9 mouse cellular contexts compared by ENCODE assay signal in genomic region chr2:70629921-70630320, GRCm38 (mm10). TPM values are rescaled to one million over a fixed set of nuclear protein-coding genes. Genes with fewer than 3 reads are reported as not detected.
A peak's percentile ranks its signal among the peaks of the same experiment; 100 is the strongest.
DNase-seq lines count a peak whose midpoint lies in the region; ATAC-seq and TF ChIP-seq lines count a peak whose summit lies in the region.
"Had no signal": no experiment of that assay in that cellular context is flagged by ENCODE, and none has a peak within 500 bp of the region (broad histone marks: within the 10 kb centered on the region; RNA-seq: fewer than 3 reads in every experiment).

No protein-coding gene starts in this region.

- H3K36me3 ChIP-seq in intestine, embryonic 15.5 days, result no peaks in the 10 kb centered on the region
- H3K36me3 ChIP-seq in intestine, postnatal 0 days (ENCODE audit: control insufficient read depth, insufficient read depth), result no peaks in the 10 kb centered on the region
- no peaks in the 10 kb centered on the region for H3K36me3 ChIP-seq in embryonic facial prominence, embryonic 14.5 days (ENCODE audit: control insufficient read depth, insufficient read depth, low read length)
- H3K36me3 ChIP-seq in limb, embryonic 15.5 days, result no peaks in the 10 kb centered on the region

- no peaks in the 10 kb centered on the region for H3K9me3 ChIP-seq in intestine, embryonic 15.5 days
- no peaks in the 10 kb centered on the region for H3K9me3 ChIP-seq in intestine, postnatal 0 days (ENCODE audit: control insufficient read depth)
- H3K9me3 ChIP-seq in embryonic facial prominence, embryonic 14.5 days (ENCODE audit: control insufficient read depth, low read length), result no peaks in the 10 kb centered on the region
- no peaks in the 10 kb centered on the region for H3K9me3 ChIP-seq in limb, embryonic 15.5 days

- TF ChIP-seq CTCF in intestine, postnatal 0 days (IDR thresholded peaks at IDR 0.05; ENCODE audit: low read depth), result no peak

- H3K4me1 ChIP-seq in intestine, embryonic 15.5 days (replicated peaks), result no peaks in the 10 kb centered on the region
- no peaks in the 10 kb centered on the region for H3K4me1 ChIP-seq in intestine, postnatal 0 days (replicated peaks; ENCODE audit: control insufficient read depth, insufficient read depth, low read length)
- H3K4me1 ChIP-seq in embryonic facial prominence, embryonic 14.5 days (ENCODE audit: control insufficient read depth, insufficient read depth, low read length), result peaks cover 6% of the 10 kb centered on the region
- peaks cover 13% of the 10 kb centered on the region for H3K4me1 ChIP-seq in limb, embryonic 15.5 days

- no peak overlapping the region for H3K9ac ChIP-seq in intestine, embryonic 15.5 days
- H3K9ac ChIP-seq in intestine, postnatal 0 days (ENCODE audit: low read depth, low read length), result no peak overlapping the region
- no peak overlapping the region for H3K9ac ChIP-seq in embryonic facial prominence, embryonic 14.5 days (ENCODE audit: low read depth, low read length)
- no peak overlapping the region for H3K9ac ChIP-seq in limb, embryonic 15.5 days

- peak; percentile 63 to 68 for DNase-seq in B cell, adult 2 months
- DNase-seq in embryonic facial prominence, embryonic 14.5 days (ENCODE audit: low spot score), result no peak
- DNase-seq in cerebellum, postnatal 36 days, result no peak
- DNase-seq in right cerebral cortex, adult 2 months (ENCODE audit: low spot score in 2 of 2), result no peak
- DNase-seq in embryo, embryonic 9.5 days (ENCODE audit: extremely low spot score), result no peak
- DNase-seq: thymus, postnatal 14 days had no signal

- H3K4me2 ChIP-seq in intestine, embryonic 15.5 days (replicated peaks), result no peak overlapping the region
- no peak overlapping the region for H3K4me2 ChIP-seq in intestine, postnatal 0 days (replicated peaks; ENCODE audit: low read depth)
- peak overlapping the region; percentile 55 for H3K4me2 ChIP-seq in embryonic facial prominence, embryonic 14.5 days (ENCODE audit: low read depth, low read length)
- H3K4me2 ChIP-seq in limb, embryonic 15.5 days, result peak overlapping the region; percentile 43

- no peak overlapping the region for H3K4me3 ChIP-seq in intestine, embryonic 15.5 days (replicated peaks)
- H3K4me3 ChIP-seq in intestine, postnatal 0 days (ENCODE audit: low read depth, low read length), result no peak overlapping the region
- H3K4me3 ChIP-seq in embryonic facial prominence, embryonic 14.5 days (ENCODE audit: low read depth, low read length), result 0 out of 2 replicates have a peak overlapping the region, but pooled peaks have one; percentile 26
- peak overlapping the region; percentile 23 for H3K4me3 ChIP-seq in limb, embryonic 15.5 days

- H3K27me3 ChIP-seq in intestine, embryonic 15.5 days (replicated peaks), result no peaks in the 10 kb centered on the region
- H3K27me3 ChIP-seq in intestine, postnatal 0 days (replicated peaks; ENCODE audit: control insufficient read depth, insufficient read depth, low read length), result no peaks in the 10 kb centered on the region
- no peaks in the 10 kb centered on the region for H3K27me3 ChIP-seq in embryonic facial prominence, embryonic 14.5 days (replicated peaks; ENCODE audit: control insufficient read depth, insufficient read depth, low read length)
- peaks cover 3% of the 10 kb centered on the region; the same call in 1 of the 2 replicates for H3K27me3 ChIP-seq in limb, embryonic 15.5 days

- WGBS in intestine, embryonic 15.5 days, result 65% methylated on average over 3 of the region's 3 CpGs
- WGBS in intestine, postnatal 0 days, result 63% methylated on average over 3 of the region's 3 CpGs
- WGBS in embryonic facial prominence, embryonic 14.5 days, result 53% methylated on average over 3 of the region's 3 CpGs
- WGBS in limb, embryonic 15.5 days, result 33% methylated on average over 3 of the region's 3 CpGs

- H3K27ac ChIP-seq in intestine, embryonic 15.5 days, result no peak overlapping the region
- H3K27ac ChIP-seq in intestine, postnatal 0 days (ENCODE audit: low read depth, low read length), result no peak overlapping the region
- no peak overlapping the region for H3K27ac ChIP-seq in embryonic facial prominence, embryonic 14.5 days (replicated peaks; ENCODE audit: low read depth, low read length)
- no peak overlapping the region for H3K27ac ChIP-seq in limb, embryonic 15.5 days

- ATAC-seq in intestine, embryonic 15.5 days, result peak; percentile 56; the same call in 1 of the 2 replicates
- no peak for ATAC-seq in intestine, postnatal 0 days
- 0 out of 2 replicates have a peak, but pooled peaks have one; percentile 24 for ATAC-seq in embryonic facial prominence, embryonic 14.5 days (ENCODE audit: low read depth)
- ATAC-seq in limb, embryonic 15.5 days (ENCODE audit: insufficient number of reproducible peaks, low FRiP score, low TSS enrichment, low read depth), result no peak

RNA-seq across cellular contexts. Expression of gene Gorasp2, which starts 31.5 kb away (rescaled TPM):
- polyA plus RNA-seq in intestine, embryonic 15.5 days (2015; fragmentation: Nextera tagmentation; extraction: Ambion mirVana), result 163 and 172 TPM in 2 replicates
- 145 and 153 TPM in 2 replicates for polyA plus RNA-seq in intestine, postnatal 0 days (2015; fragmentation: Nextera tagmentation; extraction: Ambion mirVana)
- polyA plus RNA-seq in embryonic facial prominence, embryonic 14.5 days (2014; fragmentation: Nextera tagmentation; extraction: Ambion mirVana), result 188 and 201 TPM in 2 replicates
- polyA plus RNA-seq in limb, embryonic 15.5 days (2015; fragmentation: Nextera tagmentation; extraction: Ambion mirVana), result 188 and 192 TPM in 2 replicates

RNA-seq across cellular contexts. Expression of gene Gm26558, which starts 32.0 kb away (rescaled TPM):
- polyA plus RNA-seq in intestine, embryonic 15.5 days (2015; fragmentation: Nextera tagmentation; extraction: Ambion mirVana), result 3.7 and 4.1 TPM in 2 replicates
- 2.8 and 3.1 TPM in 2 replicates for polyA plus RNA-seq in intestine, postnatal 0 days (2015; fragmentation: Nextera tagmentation; extraction: Ambion mirVana)
- polyA plus RNA-seq in embryonic facial prominence, embryonic 14.5 days (2014; fragmentation: Nextera tagmentation; extraction: Ambion mirVana), result 5.2 TPM in 2 replicates
- 3.6 and 5.9 TPM in 2 replicates for polyA plus RNA-seq in limb, embryonic 15.5 days (2015; fragmentation: Nextera tagmentation; extraction: Ambion mirVana)

Comparison
In these comparisons a context has a peak if more than half of its experiments do, and no peak if none do; other contexts are left out.
1. ATAC-seq: peak in intestine, embryonic 15.5 days (single experiment) and embryonic facial prominence, embryonic 14.5 days (single experiment); none in intestine, postnatal 0 days (single experiment) and limb, embryonic 15.5 days (single experiment).
2. H3K4me2 ChIP-seq: peak in embryonic facial prominence, embryonic 14.5 days (single experiment) and limb, embryonic 15.5 days (single experiment); none in intestine, embryonic 15.5 days (single experiment) and intestine, postnatal 0 days (single experiment).
3. H3K4me3 ChIP-seq: peak in embryonic facial prominence, embryonic 14.5 days (single experiment) and limb, embryonic 15.5 days (single experiment); none in intestine, embryonic 15.5 days (single experiment) and intestine, postnatal 0 days (single experiment).
4. DNase-seq: peak in B cell, adult 2 months (2 of 2); none in embryonic facial prominence, embryonic 14.5 days (single experiment), cerebellum, postnatal 36 days (0 of 2), right cerebral cortex, adult 2 months (0 of 2) and embryo, embryonic 9.5 days (single experiment).